Comparison of ENCODE assay signal across 26 mouse cellular contexts in genomic region chr12:118701838-118702237, GRCm38 (mm10).
DNase-seq lines count a peak whose midpoint lies in the region; ATAC-seq and TF ChIP-seq lines count a peak whose summit lies in the region.
"Had no signal": no experiment of that assay in that cellular context is flagged by ENCODE, and none has a peak within 500 bp of the region (broad histone marks: within the 10 kb centered on the region; RNA-seq: fewer than 3 reads in every experiment).

No protein-coding gene starts in this region.

- ATAC-seq in Patski = peak; percentile 71
- ATAC-seq in forebrain, embryonic 16.5 days = no peak
- ATAC-seq: activated CD4-positive, CD25-positive, alpha-beta regulatory T cell, adult 4 months; forebrain, embryonic 15.5 days; hindbrain, embryonic 16.5 days; intestine, embryonic 16.5 days had no signal

- CTCF ChIA-PET in Patski (lab: Charles Lee) = no interaction called here

- peaks cover 10% of the 10 kb centered on the region for H3K4me1 ChIP-seq in forebrain, embryonic 16.5 days (replicated peaks; ENCODE audit: control insufficient read depth, insufficient read depth, low read length)
- H3K4me1 ChIP-seq: embryonic facial prominence, embryonic 12.5 days; embryonic facial prominence, embryonic 15.5 days; heart, embryonic 12.5 days; heart, embryonic 15.5 days; hindbrain, embryonic 10.5 days had no signal

- DNase-seq in heart, adult 11 months = peak; percentile 44
- no peak for DNase-seq in heart, adult 18-20 months
- DNase-seq in Patski (ENCODE audit: low read depth, low spot score) = no peak
- DNase-seq in cerebellum, postnatal 10 days = no peak
- DNase-seq in spleen, postnatal 36 days (ENCODE audit: low spot score in 2 of 2) = no peak
- DNase-seq: adrenal gland, adult 8-10 months; adrenal gland, postnatal 25 days; cerebellum, adult 18-20 months; cerebellum, adult 9-10 months; cerebellum, postnatal 25 days; gastrocnemius, postnatal 10 days; gastrocnemius, postnatal 36 days; heart, postnatal 10 days; heart, postnatal 36 days had no signal

- no peak overlapping the region for H3K4me2 ChIP-seq in forebrain, embryonic 16.5 days (ENCODE audit: low read length)
- H3K4me2 ChIP-seq: embryonic facial prominence, embryonic 12.5 days; embryonic facial prominence, embryonic 15.5 days; forebrain, embryonic 15.5 days; heart, embryonic 12.5 days; heart, embryonic 15.5 days; hindbrain, embryonic 13.5 days had no signal

- in situ Hi-C loops in Patski (cut with MboI; ENCODE audit: low pct_unique_long_range_greater_than_20kb) = no loop called here

- TF ChIP-seq CTCF in C2C12 (IDR thresholded peaks at IDR 0.05; ENCODE audit: control insufficient read depth, insufficient read depth, insufficient read length) (no peak), Patski (IDR thresholded peaks at IDR 0.05) (no peak)

- no peaks in the 10 kb centered on the region for H3K79me2 ChIP-seq in C2C12 (ENCODE audit: control insufficient read depth, insufficient read depth)

- H3K27me3 ChIP-seq in C2C12 (ENCODE audit: control insufficient read depth, insufficient read depth, insufficient read length) (no peaks in the 10 kb centered on the region), Patski (no peaks in the 10 kb centered on the region)
- no peaks in the 10 kb centered on the region for H3K27me3 ChIP-seq in forebrain, embryonic 16.5 days (replicated peaks; ENCODE audit: control insufficient read depth, insufficient read depth, low read length)
- H3K27me3 ChIP-seq: embryonic facial prominence, embryonic 12.5 days; embryonic facial prominence, embryonic 15.5 days; forebrain, embryonic 15.5 days; heart, embryonic 12.5 days; heart, embryonic 15.5 days had no signal

- no peaks in the 10 kb centered on the region; the same call in 1 of the 2 replicates for H3K9me3 ChIP-seq in forebrain, embryonic 16.5 days (ENCODE audit: control insufficient read depth, low read length)
- H3K9me3 ChIP-seq: embryonic facial prominence, embryonic 12.5 days; embryonic facial prominence, embryonic 15.5 days; forebrain, embryonic 15.5 days; heart, embryonic 12.5 days; heart, embryonic 15.5 days; hindbrain, embryonic 10.5 days had no signal

- H3K27ac ChIP-seq in forebrain, embryonic 16.5 days (ENCODE audit: low read length) = no peak overlapping the region
- H3K27ac ChIP-seq: embryonic facial prominence, embryonic 12.5 days; embryonic facial prominence, embryonic 15.5 days; forebrain, embryonic 15.5 days; heart, embryonic 15.5 days; hindbrain, embryonic 10.5 days; hindbrain, embryonic 13.5 days had no signal

- H3K79me3 ChIP-seq in C2C12 (ENCODE audit: low read depth) = no peaks in the 10 kb centered on the region

- 81% methylated on average over 2 of the region's 2 CpGs for WGBS in forebrain, embryonic 16.5 days

- H3K4me3 ChIP-seq in C2C12 (ENCODE audit: insufficient read depth, poor library complexity, severe bottlenecking) = no peak overlapping the region
- no peak overlapping the region for H3K4me3 ChIP-seq in forebrain, embryonic 16.5 days (replicated peaks; ENCODE audit: low read length)
- H3K4me3 ChIP-seq: embryonic facial prominence, embryonic 12.5 days; embryonic facial prominence, embryonic 15.5 days; forebrain, embryonic 15.5 days; heart, embryonic 12.5 days; heart, embryonic 15.5 days; hindbrain, embryonic 10.5 days; hindbrain, embryonic 13.5 days had no signal

- POLR2A ChIA-PET in Patski (lab: Charles Lee) = no interaction called here

- no peaks in the 10 kb centered on the region for H3K36me3 ChIP-seq in C2C12 (ENCODE audit: control insufficient read depth, insufficient read depth)
- H3K36me3 ChIP-seq in forebrain, embryonic 16.5 days (ENCODE audit: control insufficient read depth, insufficient read depth) = no peaks in the 10 kb centered on the region
- H3K36me3 ChIP-seq: embryonic facial prominence, embryonic 12.5 days; embryonic facial prominence, embryonic 15.5 days; forebrain, embryonic 15.5 days; heart, embryonic 12.5 days; heart, embryonic 15.5 days; hindbrain, embryonic 10.5 days; hindbrain, embryonic 13.5 days had no signal

- H3ac ChIP-seq in C2C12 (ENCODE audit: control insufficient read depth, insufficient read length, low read depth) = no peak overlapping the region

- H3K9ac ChIP-seq in forebrain, embryonic 16.5 days (replicated peaks; ENCODE audit: low read depth, low read length) = no peak overlapping the region
- H3K9ac ChIP-seq: embryonic facial prominence, embryonic 12.5 days; embryonic facial prominence, embryonic 15.5 days; forebrain, embryonic 15.5 days; heart, embryonic 12.5 days; heart, embryonic 15.5 days; hindbrain, embryonic 13.5 days had no signal

TF ChIP-seq in C2C12, 6 proteins besides CTCF, POLR2A, EP300 and RAD21:
- TF ChIP-seq FOSL1 (IDR thresholded peaks at IDR 0.05; ENCODE audit: insufficient read depth, low read length, poor library complexity, severe bottlenecking) (peak; percentile 96), MYOG (IDR thresholded peaks at IDR 0.05; ENCODE audit: control insufficient read depth, extremely low read depth, insufficient read length) (no peak)
